Mouse (Mus musculus) embryonic facial prominence, embryonic 15.5 days (tissue): ENCODE measurements around the gene Slc41a1. TPM values are rescaled to one million over a fixed set of nuclear protein-coding genes. Genes with fewer than 3 reads are reported as not detected.

Experiments used
- ATAC-seq: fragments of 200-750 bp; cut with Nextera tagmentation; 2 replicates; pipeline ENCODE4 v1.8.0; 2017; ENCODE audit warnings: low read depth, moderate TSS enrichment; ENCODE audit not compliant: insufficient number of reproducible peaks, low FRiP score, low TSS enrichment
- H3K27ac ChIP-seq: fragments of 300-500 bp; sonication (generic); replicated peaks from 2 replicates; pipeline ENCODE4 v1.5.1; 2015; ENCODE audit warnings: mild to moderate bottlenecking, inconsistent platforms
- H3K27me3 ChIP-seq: fragments of 300-500 bp; sonication (generic); 2 replicates; pipeline ENCODE4 v1.6.1; 2015; ENCODE audit warnings: inconsistent platforms
- H3K36me3 ChIP-seq: fragments of 300-500 bp; sonication (generic); 2 replicates; pipeline ENCODE4 v1.6.1; 2015; ENCODE audit warnings: mild to moderate bottlenecking, inconsistent platforms
- H3K4me1 ChIP-seq: fragments of 300-500 bp; sonication (generic); 2 replicates; pipeline ENCODE4 v1.6.1; 2015; ENCODE audit warnings: inconsistent platforms
- H3K4me2 ChIP-seq: fragments of 300-500 bp; sonication (generic); replicated peaks from 2 replicates; pipeline ENCODE4 v1.6.1; 2015; ENCODE audit warnings: mild to moderate bottlenecking, inconsistent platforms
- H3K4me3 ChIP-seq: fragments of 300-500 bp; sonication (generic); replicated peaks from 2 replicates; pipeline ENCODE4 v1.5.1; 2015; ENCODE audit warnings: mild to moderate bottlenecking, inconsistent platforms
- H3K9ac ChIP-seq: fragments of 300-500 bp; sonication (generic); 2 replicates; pipeline ENCODE4 v1.6.1; 2015; ENCODE audit warnings: inconsistent platforms
- H3K9me3 ChIP-seq: fragments of 300-500 bp; sonication (generic); replicated peaks from 2 replicates; pipeline ENCODE4 v1.6.1; 2016; ENCODE audit warnings: inconsistent platforms
- WGBS: fragments of 180-500 bp; shearing (Covaris S2); methylation state at CpG from one replicate; pipeline ENCODE4 v1.1.7; 2015; 5-methylcytosine and 5-hydroxymethylcytosine counted together
- polyA plus RNA-seq: library from polyadenylated mRNA; unstranded; fragments of >200 nt; fragmentation: Nextera tagmentation; extraction: Ambion mirVana; gene quantifications from 2 replicates; pipeline ENCODE4 v1.2.1, GENCODE M21; 2015

Slc41a1 gene
- polyA plus RNA-seq, 1 experiment from 2014 or later, result 17.8 TPM

GRCm38 (mm10) chr1:131827787-131828258, 530 bp downstream of the Slc41a1 start:
- under 1% methylated on average over 36 of the region's 36 CpGs for WGBS
- H3K27ac ChIP-seq, result peak overlapping the region; percentile 90
- H3K9me3 ChIP-seq, result no peaks in the 10 kb centered on the region
- peak; percentile 94 for ATAC-seq
- H3K4me1 ChIP-seq, result peaks cover 39% of the 10 kb centered on the region
- no peaks in the 10 kb centered on the region for H3K27me3 ChIP-seq
- H3K4me3 ChIP-seq, result peak overlapping the region; percentile 89
- peak overlapping the region; percentile 80 for H3K4me2 ChIP-seq
- 0 out of 2 replicates have a peak, but pooled peaks cover 3% of the 10 kb centered on the region for H3K36me3 ChIP-seq
- H3K9ac ChIP-seq, result peak overlapping the region; percentile 76

- H3K4me2 ChIP-seq, result peak overlapping the region; percentile 80
- H3K27me3 ChIP-seq, result no peaks in the 10 kb centered on the region
- H3K9me3 ChIP-seq, result no peaks in the 10 kb centered on the region
- H3K36me3 ChIP-seq, result peaks cover 6% of the 10 kb centered on the region; the same call in 1 of the 2 replicates
- peak overlapping the region; percentile 89 for H3K4me3 ChIP-seq
- H3K4me1 ChIP-seq, result peaks cover 44% of the 10 kb centered on the region
- peak overlapping the region; percentile 90 for H3K27ac ChIP-seq
- peak; percentile 55 for ATAC-seq
- peak overlapping the region; percentile 76 for H3K9ac ChIP-seq
- under 1% methylated on average over 21 of the region's 22 CpGs for WGBS
Observed at GRCm38 (mm10) chr1:131828297-131829126, 1.2 kb downstream of the Slc41a1 start.

- peak overlapping the region; percentile 16; the same call in 1 of the 2 replicates for H3K9ac ChIP-seq
- H3K9me3 ChIP-seq, result no peaks in the 10 kb centered on the region
- no peak for ATAC-seq
- H3K4me3 ChIP-seq, result peak overlapping the region; percentile 89
- peaks cover 7% of the 10 kb centered on the region; the same call in 1 of the 2 replicates for H3K36me3 ChIP-seq
- H3K4me1 ChIP-seq, result peaks cover 52% of the 10 kb centered on the region
- H3K4me2 ChIP-seq, result peak overlapping the region; percentile 80
- 42% methylated on average over 5 of the region's 5 CpGs for WGBS
- no peaks in the 10 kb centered on the region for H3K27me3 ChIP-seq
- H3K27ac ChIP-seq, result no peak overlapping the region
Observed at GRCm38 (mm10) chr1:131829279-131829678, 2.0 kb downstream of the Slc41a1 start.

- H3K36me3 ChIP-seq, result peaks cover 11% of the 10 kb centered on the region; the same call in 1 of the 2 replicates
Observed at GRCm38 (mm10) chr1:131830561-131830960, 3.3 kb downstream of the Slc41a1 start.

GRCm38 (mm10) chr1:131830971-131831641, 3.8 kb downstream of the Slc41a1 start:
- H3K4me1 ChIP-seq, result peaks cover 52% of the 10 kb centered on the region
- no peaks in the 10 kb centered on the region for H3K27me3 ChIP-seq
- no peak overlapping the region for H3K9ac ChIP-seq
- H3K4me2 ChIP-seq, result no peak overlapping the region
- no peaks in the 10 kb centered on the region for H3K9me3 ChIP-seq
- 73% methylated on average over 8 of the region's 8 CpGs for WGBS
- peaks cover 11% of the 10 kb centered on the region; the same call in 1 of the 2 replicates for H3K36me3 ChIP-seq
- no peak for ATAC-seq
- no peak overlapping the region for H3K4me3 ChIP-seq
- no peak overlapping the region for H3K27ac ChIP-seq

More at GRCm38 (mm10) chr1:131830561-131830960, 3.3 kb downstream of the Slc41a1 start:
- no peaks in the 10 kb centered on the region for H3K9me3 ChIP-seq
- no peak overlapping the region for H3K9ac ChIP-seq
- no peak overlapping the region for H3K27ac ChIP-seq
- H3K4me1 ChIP-seq, result peaks cover 52% of the 10 kb centered on the region
- H3K27me3 ChIP-seq, result no peaks in the 10 kb centered on the region
- no peak overlapping the region for H3K4me3 ChIP-seq
- 88% methylated on average over 15 of the region's 15 CpGs for WGBS
- H3K4me2 ChIP-seq, result no peak overlapping the region
- ATAC-seq, result no peak

GRCm38 (mm10) chr1:131837035-131837434, 9.7 kb downstream of the Slc41a1 start:
- Histone ChIP-seq H3K4me1 (peaks cover 21% of the 10 kb centered on the region), H3K9ac (no peak overlapping the region), H3K4me3 (no peak overlapping the region), H3K27me3 (no peaks in the 10 kb centered on the region), H3K4me2 (no peak overlapping the region), H3K27ac (no peak overlapping the region), H3K9me3 (no peaks in the 10 kb centered on the region), H3K36me3 (peaks cover 37% of the 10 kb centered on the region)
- ATAC-seq, result no peak
- 83% methylated on average over 3 of the region's 3 CpGs for WGBS

GRCm38 (mm10) chr1:131838542-131838941, 11.2 kb downstream of the Slc41a1 start:
- ATAC-seq, result no peak
- Histone ChIP-seq H3K9me3 (no peaks in the 10 kb centered on the region), H3K27ac (no peak overlapping the region), H3K4me2 (no peak overlapping the region), H3K9ac (no peak overlapping the region), H3K4me1 (peaks cover 7% of the 10 kb centered on the region; the same call in 1 of the 2 replicates), H3K36me3 (peaks cover 46% of the 10 kb centered on the region), H3K4me3 (no peak overlapping the region), H3K27me3 (no peaks in the 10 kb centered on the region)
- WGBS, result 83% methylated on average over 5 of the region's 5 CpGs

- 50% methylated on average over 2 of the region's 2 CpGs for WGBS
- H3K9me3 ChIP-seq, result no peaks in the 10 kb centered on the region
- H3K27ac ChIP-seq, result no peak overlapping the region
- no peak overlapping the region for H3K4me3 ChIP-seq
- no peak overlapping the region for H3K9ac ChIP-seq
- H3K27me3 ChIP-seq, result no peaks in the 10 kb centered on the region
- H3K4me2 ChIP-seq, result no peak overlapping the region
- no peaks in the 10 kb centered on the region for H3K4me1 ChIP-seq
- H3K36me3 ChIP-seq, result peaks cover 53% of the 10 kb centered on the region
- ATAC-seq, result no peak
Observed at GRCm38 (mm10) chr1:131839279-131839678, 12.0 kb downstream of the Slc41a1 start.

GRCm38 (mm10) chr1:131842221-131842620, 14.9 kb downstream of the Slc41a1 start:
- no peak overlapping the region for H3K27ac ChIP-seq
- no peak for ATAC-seq
- no peak overlapping the region for H3K9ac ChIP-seq
- no peaks in the 10 kb centered on the region for H3K4me1 ChIP-seq
- 79% methylated on average over 4 of the region's 4 CpGs for WGBS
- no peak overlapping the region for H3K4me2 ChIP-seq
- no peak overlapping the region for H3K4me3 ChIP-seq
- no peaks in the 10 kb centered on the region for H3K9me3 ChIP-seq
- peaks cover 73% of the 10 kb centered on the region for H3K36me3 ChIP-seq
- H3K27me3 ChIP-seq, result no peaks in the 10 kb centered on the region

- H3K27ac ChIP-seq, result no peak overlapping the region
- WGBS, result 94% methylated on average over 10 of the region's 10 CpGs
- H3K36me3 ChIP-seq, result peaks cover 75% of the 10 kb centered on the region
Observed at GRCm38 (mm10) chr1:131843758-131844157, 16.5 kb downstream of the Slc41a1 start.

GRCm38 (mm10) chr1:131844883-131845282, 17.6 kb downstream of the Slc41a1 start:
- Histone ChIP-seq H3K9ac (no peak overlapping the region), H3K9me3 (no peaks in the 10 kb centered on the region), H3K27ac (no peak overlapping the region), H3K27me3 (no peaks in the 10 kb centered on the region), H3K36me3 (peaks cover 69% of the 10 kb centered on the region), H3K4me2 (no peak overlapping the region), H3K4me3 (no peak overlapping the region), H3K4me1 (no peaks in the 10 kb centered on the region)
- ATAC-seq, result no peak
- 65% methylated on average over 8 of the region's 8 CpGs for WGBS

More at GRCm38 (mm10) chr1:131843758-131844157, 16.5 kb downstream of the Slc41a1 start:
- Histone ChIP-seq H3K9ac (no peak overlapping the region), H3K4me2 (no peak overlapping the region), H3K27me3 (no peaks in the 10 kb centered on the region), H3K4me1 (no peaks in the 10 kb centered on the region), H3K9me3 (no peaks in the 10 kb centered on the region), H3K4me3 (no peak overlapping the region)
- ATAC-seq, result no peak
